Mouse (Mus musculus): Measurements from ENCODE around the gene Cygb. TPM values are rescaled to one million over a fixed set of nuclear protein-coding genes. Genes with fewer than 3 reads are reported as not detected.

Cygb gene
- polyA plus RNA-seq, 1 experiment from 2014 or later, result 2.8 TPM

DNA sequence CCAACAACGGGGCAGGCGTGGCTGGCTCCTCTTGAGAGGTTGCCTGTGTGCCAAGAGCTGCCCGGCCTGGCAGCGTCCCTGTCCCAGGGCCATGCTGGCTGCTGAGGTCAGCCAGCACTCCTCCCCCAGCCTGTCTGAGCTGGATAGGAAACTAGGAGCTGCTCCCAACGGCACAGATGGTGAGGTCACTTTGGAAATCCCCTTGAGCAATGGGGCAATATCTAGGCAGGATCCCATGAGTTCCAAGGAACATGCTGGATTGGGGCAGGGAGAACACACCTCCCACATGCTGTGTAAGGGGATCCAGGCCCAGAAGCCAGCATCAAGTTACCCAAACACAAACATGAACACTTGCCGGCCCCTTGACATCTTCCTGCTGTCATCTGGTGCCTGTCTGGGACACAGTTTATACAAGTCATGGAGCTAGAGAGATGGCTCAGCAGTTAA is 32.8 kb downstream of the Cygb start:
- Histone ChIP-seq H3K27ac (peak overlapping the region; percentile 63), H3K27me3 (ENCODE audit: insufficient read depth, poor library complexity, severe bottlenecking) (no peaks in the 10 kb centered on the region), H3K9me3 (no peaks in the 10 kb centered on the region), H3K36me3 (no peaks in the 10 kb centered on the region), H3K4me3 (peak overlapping the region; percentile 27), H3K4me1 (peaks cover 94% of the 10 kb centered on the region)
- 38% methylated on average over 6 of the region's 6 CpGs for WGBS
- no peak for DNase-seq (ENCODE audit: low spot score)

- 65% methylated on average over 10 of the region's 10 CpGs for whole genome bisulfite sequencing
- H3K4me3 ChIP-seq, result peak overlapping the region; percentile 27
- H3K27me3 ChIP-seq (ENCODE audit: insufficient read depth, poor library complexity, severe bottlenecking), result no peaks in the 10 kb centered on the region
- no peaks in the 10 kb centered on the region for H3K9me3 ChIP-seq
- H3K27ac ChIP-seq, result peak overlapping the region; percentile 63
- H3K4me1 ChIP-seq, result peaks cover 98% of the 10 kb centered on the region
- no peak for DNase-seq (ENCODE audit: low spot score)
- H3K36me3 ChIP-seq, result no peaks in the 10 kb centered on the region
These were observed 33.4 kb downstream of the Cygb start for GRCm38 (mm10) chr11:116620559-116621253.

- H3K27ac ChIP-seq, result peak overlapping the region; percentile 63
- peak; percentile 87 for DNase-seq (ENCODE audit: low spot score)
- peak overlapping the region; percentile 1; the same call in 1 of the 2 replicates for H3K4me3 ChIP-seq
- 15% methylated on average over 9 of the region's 9 CpGs for WGBS
- H3K27me3 ChIP-seq (ENCODE audit: insufficient read depth, poor library complexity, severe bottlenecking), result no peaks in the 10 kb centered on the region
- peaks cover 98% of the 10 kb centered on the region for H3K4me1 ChIP-seq
- H3K9me3 ChIP-seq, result no peaks in the 10 kb centered on the region
- H3K36me3 ChIP-seq, result no peaks in the 10 kb centered on the region
These were observed 34.0 kb downstream of the Cygb start for GRCm38 (mm10) chr11:116620073-116620472.

DNA sequence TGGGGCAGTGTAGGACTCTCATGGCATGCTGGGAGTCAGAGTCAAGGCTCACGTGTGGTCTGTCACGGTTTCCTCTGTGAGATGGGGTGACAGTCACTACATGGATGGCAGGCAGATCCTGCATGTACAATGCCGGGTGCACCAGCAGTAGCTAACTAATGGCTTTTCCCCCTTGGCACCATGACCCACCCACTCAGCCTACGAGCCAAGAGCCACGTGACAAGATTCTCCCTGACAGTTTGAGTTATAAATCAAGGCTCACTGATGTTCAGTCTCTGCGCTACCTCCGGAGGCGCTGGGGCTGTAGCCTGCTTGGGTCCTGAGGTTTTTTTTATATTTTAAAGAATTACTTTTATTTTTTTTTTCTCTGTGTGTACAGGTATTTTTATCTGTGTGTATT is 34.6 kb downstream of the Cygb start:
- Histone ChIP-seq H3K4me1 (peaks cover 98% of the 10 kb centered on the region), H3K4me3 (no peak overlapping the region), H3K27ac (peak overlapping the region; percentile 63; the same call in 1 of the 2 replicates), H3K27me3 (ENCODE audit: insufficient read depth, poor library complexity, severe bottlenecking) (no peaks in the 10 kb centered on the region), H3K9me3 (no peaks in the 10 kb centered on the region), H3K36me3 (no peaks in the 10 kb centered on the region)
- DNase-seq (ENCODE audit: low spot score), result no peak
- 80% methylated on average over 8 of the region's 8 CpGs for WGBS

- Histone ChIP-seq H3K27me3 (ENCODE audit: insufficient read depth, poor library complexity, severe bottlenecking) (no peaks in the 10 kb centered on the region), H3K4me3 (no peak overlapping the region), H3K9me3 (no peaks in the 10 kb centered on the region), H3K36me3 (no peaks in the 10 kb centered on the region), H3K27ac (peak overlapping the region; percentile 48; the same call in 1 of the 2 replicates), H3K4me1 (peaks cover 98% of the 10 kb centered on the region)
- DNase-seq (ENCODE audit: low spot score), result no peak
- WGBS, result 88% methylated on average over 7 of the region's 7 CpGs
These were observed 35.0 kb downstream of the Cygb start for GRCm38 (mm10) chr11:116619156-116619555.

- no peak for DNase-seq (ENCODE audit: low spot score)
- peaks cover 94% of the 10 kb centered on the region for H3K4me1 ChIP-seq
- 90% methylated on average over 7 of the region's 7 CpGs for WGBS
These were observed 35.4 kb downstream of the Cygb start for GRCm38 (mm10) chr11:116618666-116619065.

DNA sequence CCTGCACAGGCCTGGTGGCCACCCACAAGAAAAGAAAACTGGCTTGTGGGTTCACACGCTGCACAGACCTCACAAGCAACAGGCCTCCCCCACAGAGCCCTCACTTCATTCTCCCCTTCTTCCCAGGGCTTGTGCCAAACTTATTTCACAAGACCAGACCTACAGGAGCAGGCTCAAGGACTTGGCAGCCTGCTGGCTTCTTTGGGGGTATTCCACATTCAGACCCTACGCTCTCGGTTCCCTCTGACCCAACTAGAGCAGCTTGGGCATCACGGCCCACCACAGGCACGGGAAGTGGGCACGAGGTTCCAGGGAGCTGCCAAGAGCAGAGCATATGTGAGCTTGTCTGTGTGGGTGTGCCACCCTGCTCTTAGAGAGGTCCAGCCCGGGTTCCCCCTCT is 36.5 kb downstream of the Cygb start:
- 85% methylated on average over 7 of the region's 7 CpGs for WGBS
- Histone ChIP-seq H3K36me3 (no peaks in the 10 kb centered on the region), H3K27ac (peak overlapping the region; percentile 62; the same call in 1 of the 2 replicates), H3K4me1 (peaks cover 92% of the 10 kb centered on the region), H3K27me3 (ENCODE audit: insufficient read depth, poor library complexity, severe bottlenecking) (no peaks in the 10 kb centered on the region), H3K4me3 (no peak overlapping the region), H3K9me3 (no peaks in the 10 kb centered on the region)
- DNase-seq (ENCODE audit: low spot score), result no peak

More at GRCm38 (mm10) chr11:116618666-116619065, 35.4 kb downstream of the Cygb start:
- Histone ChIP-seq H3K9me3 (no peaks in the 10 kb centered on the region), H3K27ac (0 out of 2 replicates have a peak overlapping the region, but pooled peaks have one; percentile 48), H3K27me3 (ENCODE audit: insufficient read depth, poor library complexity, severe bottlenecking) (no peaks in the 10 kb centered on the region), H3K4me3 (no peak overlapping the region), H3K36me3 (no peaks in the 10 kb centered on the region)

GRCm38 (mm10) chr11:116616438-116617118 is 37.5 kb downstream of the Cygb start:
- H3K27ac ChIP-seq, result peak overlapping the region; percentile 67
- no peaks in the 10 kb centered on the region for H3K27me3 ChIP-seq (ENCODE audit: insufficient read depth, poor library complexity, severe bottlenecking)
- DNase-seq (ENCODE audit: low spot score), result no peak
- no peak overlapping the region for H3K4me3 ChIP-seq
- peaks cover 81% of the 10 kb centered on the region for H3K4me1 ChIP-seq
- WGBS, result 75% methylated on average over 10 of the region's 10 CpGs
- no peaks in the 10 kb centered on the region for H3K36me3 ChIP-seq
- no peaks in the 10 kb centered on the region for H3K9me3 ChIP-seq

GRCm38 (mm10) chr11:116615735-116616437 is 38.2 kb downstream of the Cygb start:
- DNase-seq (ENCODE audit: low spot score), result peak; percentile 90
- Histone ChIP-seq H3K27me3 (ENCODE audit: insufficient read depth, poor library complexity, severe bottlenecking) (no peaks in the 10 kb centered on the region), H3K4me1 (peaks cover 74% of the 10 kb centered on the region), H3K9me3 (no peaks in the 10 kb centered on the region), H3K36me3 (no peaks in the 10 kb centered on the region), H3K4me3 (peak overlapping the region; percentile 33; the same call in 1 of the 2 replicates), H3K27ac (peak overlapping the region; percentile 67)
- 32% methylated on average over 15 of the region's 15 CpGs for WGBS

GRCm38 (mm10) chr11:116613234-116613633 is 40.9 kb downstream of the Cygb start:
- no peaks in the 10 kb centered on the region for H3K27me3 ChIP-seq (ENCODE audit: insufficient read depth, poor library complexity, severe bottlenecking)
- H3K4me3 ChIP-seq, result no peak overlapping the region
- H3K27ac ChIP-seq, result peak overlapping the region; percentile 36; the same call in 1 of the 2 replicates
- H3K4me1 ChIP-seq, result peaks cover 66% of the 10 kb centered on the region
- 0 out of 2 replicates have a peak, but pooled peaks cover 5% of the 10 kb centered on the region for H3K36me3 ChIP-seq
- no peak for DNase-seq (ENCODE audit: low spot score)
- 85% methylated on average over 6 of the region's 6 CpGs for WGBS
- H3K9me3 ChIP-seq, result no peaks in the 10 kb centered on the region

DNA sequence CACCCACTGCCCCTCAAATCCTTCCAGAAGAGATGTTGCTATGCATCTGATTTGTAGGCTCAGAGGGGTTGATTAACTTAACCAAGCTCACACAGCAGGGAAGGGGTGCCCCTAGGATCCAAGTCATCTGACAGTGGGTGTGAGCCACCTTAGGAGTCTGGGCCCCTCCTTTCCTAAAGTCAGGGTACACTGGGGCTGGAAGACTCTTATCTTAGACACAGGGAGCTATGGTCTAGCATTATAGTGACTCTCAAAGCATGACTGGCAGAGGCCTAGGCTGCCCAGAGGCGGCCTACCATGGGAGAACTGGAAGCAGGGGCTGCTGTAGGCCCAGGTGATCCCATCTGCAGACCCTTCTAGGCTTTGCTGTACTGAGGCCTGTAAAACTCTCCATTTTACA is 41.6 kb downstream of the Cygb start:
- no peak for DNase-seq (ENCODE audit: low spot score)
- Histone ChIP-seq H3K27ac (peak overlapping the region; percentile 12; the same call in 1 of the 2 replicates), H3K36me3 (peaks cover 12% of the 10 kb centered on the region; the same call in 1 of the 2 replicates), H3K9me3 (no peaks in the 10 kb centered on the region), H3K4me3 (no peak overlapping the region), H3K4me1 (peaks cover 60% of the 10 kb centered on the region), H3K27me3 (ENCODE audit: insufficient read depth, poor library complexity, severe bottlenecking) (no peaks in the 10 kb centered on the region)
- 87% methylated on average over 1 of the region's 1 CpGs for WGBS

DNA sequence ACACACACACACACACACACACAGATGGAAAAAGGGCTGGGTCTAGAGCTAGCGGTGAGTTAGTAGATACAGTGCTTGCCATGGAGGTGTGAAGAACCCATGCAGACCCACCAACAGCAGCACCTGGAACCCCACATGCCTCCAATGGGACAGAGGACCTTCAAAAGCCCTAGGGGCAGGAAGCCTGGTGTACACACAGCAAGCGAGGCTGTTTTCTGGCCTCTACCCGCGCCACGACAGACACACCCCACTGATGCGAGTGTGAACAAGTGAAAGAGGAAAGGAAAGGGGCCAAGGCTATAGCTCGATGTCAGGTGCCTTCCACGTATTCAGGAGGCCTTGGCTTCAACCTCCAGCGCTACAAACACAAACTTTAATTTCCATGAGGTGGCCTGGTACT is 42.2 kb downstream of the Cygb start:
- 88% methylated on average over 9 of the region's 9 CpGs for WGBS
- Histone ChIP-seq H3K4me3 (no peak overlapping the region), H3K27me3 (ENCODE audit: insufficient read depth, poor library complexity, severe bottlenecking) (no peaks in the 10 kb centered on the region), H3K4me1 (peaks cover 56% of the 10 kb centered on the region), H3K27ac (no peak overlapping the region), H3K36me3 (peaks cover 17% of the 10 kb centered on the region), H3K9me3 (no peaks in the 10 kb centered on the region)
- DNase-seq (ENCODE audit: low spot score), result no peak

Measured in heart, embryonic 10.5 days (tissue).